Mouse (Mus musculus): ENCODE measurements at regions not wholly inside any gene's neighbourhood (a gene's known extent, or its start where the extent isn't known, plus 50 kb on each side); places are given as distances from the start of the nearest gene placed in this dataset.

- H3K4me1 ChIP-seq (ENCODE audit: control insufficient read depth, insufficient read depth, low read length): no peaks in the 10 kb centered on the region; the same call in 1 of the 2 replicates
- no peaks in the 10 kb centered on the region for H3K79me2 ChIP-seq (replicated peaks; ENCODE audit: control insufficient read depth, insufficient read depth, low read length)
- intact Hi-C loops (cut with DNase I): no loop called here
- no peak overlapping the region for H3K9ac ChIP-seq (ENCODE audit: low read depth, low read length)
- 0 out of 2 replicates have a peak overlapping the region, but pooled peaks have one; percentile 15 for H3K27ac ChIP-seq
- WGBS: 73% methylated on average over 11 of the region's 11 CpGs
- no peak for DNase-seq
- no peak overlapping the region for H3K4me3 ChIP-seq
- no peaks in the 10 kb centered on the region for H3K27me3 ChIP-seq (ENCODE audit: control insufficient read depth, insufficient read depth, low read length)
- H3K36me3 ChIP-seq (ENCODE audit: control insufficient read depth, insufficient read depth, low read length): peaks cover 2% of the 10 kb centered on the region; the same call in 1 of the 2 replicates
- no peak for TF ChIP-seq CTCF (IDR thresholded peaks at IDR 0.05)
- TF ChIP-seq POLR2A (IDR thresholded peaks at IDR 0.05; ENCODE audit: insufficient read depth, low read depth, low read length): no peak
- no peak for TF ChIP-seq EP300 (IDR thresholded peaks at IDR 0.05; ENCODE audit: insufficient read depth, low read depth, low read length)
Observed at GRCm38 (mm10) chr4:95277989-95278713, 226.1 kb upstream of the Jun start.

- Histone ChIP-seq H3K27ac (0 out of 2 replicates have a peak overlapping the region, but pooled peaks have one; percentile 15), H3K4me3 (no peak overlapping the region), H3K4me1 (ENCODE audit: control insufficient read depth, insufficient read depth, low read length) (no peaks in the 10 kb centered on the region; the same call in 1 of the 2 replicates), H3K9ac (ENCODE audit: low read depth, low read length) (no peak overlapping the region), H3K79me2 (replicated peaks; ENCODE audit: control insufficient read depth, insufficient read depth, low read length) (no peaks in the 10 kb centered on the region), H3K27me3 (ENCODE audit: control insufficient read depth, insufficient read depth, low read length) (no peaks in the 10 kb centered on the region), H3K36me3 (ENCODE audit: control insufficient read depth, insufficient read depth, low read length) (peaks cover 2% of the 10 kb centered on the region; the same call in 1 of the 2 replicates)
- 59% methylated on average over 13 of the region's 13 CpGs for WGBS
- TF ChIP-seq EP300 (IDR thresholded peaks at IDR 0.05; ENCODE audit: insufficient read depth, low read depth, low read length): no peak
- TF ChIP-seq CTCF (IDR thresholded peaks at IDR 0.05): no peak
- no peak for TF ChIP-seq POLR2A (IDR thresholded peaks at IDR 0.05; ENCODE audit: insufficient read depth, low read depth, low read length)
- DNase-seq: peak in 1 of 2 experiments; percentile 15
- intact Hi-C loops (cut with DNase I): no loop called here
Observed at GRCm38 (mm10) chr4:95278714-95279095, 226.7 kb upstream of the Jun start.

GRCm38 (mm10) chr4:95279200-95279599 is 227.2 kb upstream of the Jun start:
- H3K36me3 ChIP-seq (ENCODE audit: control insufficient read depth, insufficient read depth, low read length): peaks cover 2% of the 10 kb centered on the region; the same call in 1 of the 2 replicates
- TF ChIP-seq CTCF (IDR thresholded peaks at IDR 0.05): no peak
- intact Hi-C loops (cut with DNase I): no loop called here
- H3K4me1 ChIP-seq (ENCODE audit: control insufficient read depth, insufficient read depth, low read length): no peaks in the 10 kb centered on the region; the same call in 1 of the 2 replicates
- WGBS: 81% methylated on average over 2 of the region's 2 CpGs
- no peaks in the 10 kb centered on the region for H3K27me3 ChIP-seq (ENCODE audit: control insufficient read depth, insufficient read depth, low read length)
- H3K27ac ChIP-seq: no peak overlapping the region
- no peak for DNase-seq
- no peak overlapping the region for H3K9ac ChIP-seq (ENCODE audit: low read depth, low read length)
- no peak overlapping the region for H3K4me3 ChIP-seq
- no peaks in the 10 kb centered on the region for H3K79me2 ChIP-seq (replicated peaks; ENCODE audit: control insufficient read depth, insufficient read depth, low read length)

GRCm38 (mm10) chr4:95282083-95282482 is 230.1 kb upstream of the Jun start:
- H3K4me1 ChIP-seq (ENCODE audit: control insufficient read depth, insufficient read depth, low read length): no peaks in the 10 kb centered on the region; the same call in 1 of the 2 replicates
- TF ChIP-seq POLR2A (IDR thresholded peaks at IDR 0.05; ENCODE audit: insufficient read depth, low read depth, low read length) (no peak), EP300 (IDR thresholded peaks at IDR 0.05; ENCODE audit: insufficient read depth, low read depth, low read length) (no peak)
- intact Hi-C loops (cut with DNase I): loop anchor here (5.0 to 10.0 kb wide), 2 partner anchors 120 to 227 kb away; partner anchors contain the start of gene Jun
- H3K27me3 ChIP-seq (ENCODE audit: control insufficient read depth, insufficient read depth, low read length): no peaks in the 10 kb centered on the region
- peaks cover 2% of the 10 kb centered on the region; the same call in 1 of the 2 replicates for H3K36me3 ChIP-seq (ENCODE audit: control insufficient read depth, insufficient read depth, low read length)
- H3K27ac ChIP-seq: no peak overlapping the region
- 68% methylated on average over 3 of the region's 3 CpGs for WGBS
- H3K79me2 ChIP-seq (replicated peaks; ENCODE audit: control insufficient read depth, insufficient read depth, low read length): no peaks in the 10 kb centered on the region
- no peak for DNase-seq
- no peak overlapping the region for H3K4me3 ChIP-seq
- H3K9ac ChIP-seq (ENCODE audit: low read depth, low read length): no peak overlapping the region

DNA sequence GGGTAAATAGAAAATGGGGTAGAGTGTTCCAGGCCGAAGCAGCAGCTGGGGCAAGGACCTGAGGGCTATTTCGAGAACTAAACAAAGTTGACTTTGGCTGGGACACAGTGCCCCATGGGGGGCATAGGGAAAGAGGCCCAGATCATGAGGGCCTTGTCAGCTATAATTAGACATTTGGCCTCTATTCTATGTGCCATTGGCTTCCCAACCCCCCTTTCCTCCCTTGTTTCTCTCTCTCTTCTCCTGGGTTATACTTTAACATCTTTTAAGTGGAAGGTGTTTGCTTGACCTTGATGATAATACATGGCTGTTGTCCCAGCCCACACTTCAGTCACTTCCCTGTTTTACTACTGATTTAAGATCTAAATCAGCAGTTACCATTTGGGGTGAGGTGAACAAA is 231.8 kb upstream of the Jun start:
- Histone ChIP-seq H3K27ac (peak overlapping the region; percentile 80), H3K4me3 (no peak overlapping the region), H3K9ac (ENCODE audit: low read depth, low read length) (no peak overlapping the region), H3K4me1 (ENCODE audit: control insufficient read depth, insufficient read depth, low read length) (no peaks in the 10 kb centered on the region; the same call in 1 of the 2 replicates), H3K27me3 (ENCODE audit: control insufficient read depth, insufficient read depth, low read length) (no peaks in the 10 kb centered on the region), H3K36me3 (ENCODE audit: control insufficient read depth, insufficient read depth, low read length) (peaks cover 2% of the 10 kb centered on the region; the same call in 1 of the 2 replicates), H3K79me2 (replicated peaks; ENCODE audit: control insufficient read depth, insufficient read depth, low read length) (no peaks in the 10 kb centered on the region)
- intact Hi-C loops (cut with DNase I): loop anchor here (5.0 to 10.0 kb wide), 2 partner anchors 121 to 229 kb away; partner anchors contain the start of gene Jun
- TF ChIP-seq EP300 (IDR thresholded peaks at IDR 0.05; ENCODE audit: insufficient read depth, low read depth, low read length) (peak; percentile 79), CTCF (IDR thresholded peaks at IDR 0.05) (no peak)
- WGBS: 43% methylated on average over 2 of the region's 2 CpGs
- DNase-seq: peak; percentile 37 to 73

DNA sequence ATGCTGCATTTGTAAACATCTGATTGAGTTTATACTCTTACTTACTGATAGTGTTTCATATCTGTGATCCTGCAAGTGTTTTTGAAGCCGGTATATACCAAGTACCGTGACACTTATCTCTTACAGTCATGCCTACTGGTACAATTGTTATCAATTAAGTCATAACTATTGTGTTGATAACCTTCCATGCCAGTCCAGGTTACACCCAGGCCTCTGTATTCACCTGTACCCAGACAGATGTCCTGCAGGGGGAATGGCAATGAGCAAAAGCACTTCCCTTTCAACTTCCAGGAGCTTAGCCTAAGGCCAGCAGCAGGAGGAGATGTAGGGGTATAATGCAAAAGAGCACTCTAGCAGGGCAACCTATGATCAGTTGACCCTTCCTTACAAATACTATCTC is 232.2 kb upstream of the Jun start:
- Histone ChIP-seq H3K79me2 (replicated peaks; ENCODE audit: control insufficient read depth, insufficient read depth, low read length) (no peaks in the 10 kb centered on the region), H3K9ac (ENCODE audit: low read depth, low read length) (no peak overlapping the region), H3K27me3 (ENCODE audit: control insufficient read depth, insufficient read depth, low read length) (no peaks in the 10 kb centered on the region), H3K36me3 (ENCODE audit: control insufficient read depth, insufficient read depth, low read length) (peaks cover 2% of the 10 kb centered on the region; the same call in 1 of the 2 replicates), H3K4me1 (ENCODE audit: control insufficient read depth, insufficient read depth, low read length) (no peaks in the 10 kb centered on the region; the same call in 1 of the 2 replicates), H3K27ac (peak overlapping the region; percentile 73), H3K4me3 (no peak overlapping the region)
- DNase-seq: no peak
- intact Hi-C loops (cut with DNase I): loop anchor here (5.0 to 10.0 kb wide), 2 partner anchors 122 to 229 kb away; partner anchors contain the start of gene Jun
- WGBS: 55% methylated on average over 2 of the region's 2 CpGs
- TF ChIP-seq CTCF (IDR thresholded peaks at IDR 0.05): no peak
- TF ChIP-seq POLR2A (IDR thresholded peaks at IDR 0.05; ENCODE audit: insufficient read depth, low read depth, low read length): no peak
- TF ChIP-seq EP300 (IDR thresholded peaks at IDR 0.05; ENCODE audit: insufficient read depth, low read depth, low read length): no peak
